Mouse (Mus musculus) CH12.LX (cell line): ENCODE results near the gene Scin. TPM values are rescaled to one million over a fixed set of nuclear protein-coding genes. Genes with fewer than 3 reads are reported as not detected.

Source experiments
- DNase-seq: peaks from one replicate; pipeline ENCODE4 v3.0.0-alpha.2; 2013; ENCODE audit errors: extremely low read depth
- H3K27ac ChIP-seq: 2 replicates; pipeline ENCODE4 v1.5.1; 2012; ENCODE audit warnings: low read depth, mild to moderate bottlenecking, control low read depth, moderate library complexity; ENCODE audit not compliant: insufficient read depth
- H3K27me3 ChIP-seq: replicated peaks from 2 replicates; pipeline ENCODE3; 2012; ENCODE audit warnings: inconsistent platforms
- H3K36me3 ChIP-seq, 2 experiments: replicated peaks in 1 of 2; 2 replicates each; pipeline versions ENCODE3 to v1.6.1; 2012; ENCODE audit warnings: inconsistent platforms in 1 of 2, low read length in 1 of 2, mild to moderate bottlenecking in 1 of 2, mixed read lengths in 1 of 2, moderate library complexity in 1 of 2; ENCODE audit not compliant: control insufficient read depth in 1 of 2, insufficient read depth in 1 of 2
- H3K4me1 ChIP-seq, 2 experiments: 2 replicates each; pipeline ENCODE4 v1.6.1; 2012; ENCODE audit warnings: inconsistent platforms in 1 of 2, moderate library complexity in 1 of 2; ENCODE audit not compliant: insufficient read depth in 2 of 2, control insufficient read depth in 1 of 2
- H3K4me2 ChIP-seq: 2 replicates; pipeline ENCODE4 v1.6.1; 2012; ENCODE audit warnings: low read depth, mild to moderate bottlenecking, control low read depth; ENCODE audit not compliant: poor library complexity, insufficient read depth, severe bottlenecking
- H3K4me3 ChIP-seq, 3 experiments: fragments of 150-350 bp in 1 of 3; sonication (generic) in 1 of 3; replicated peaks in 1 of 3; 2 replicates each; pipeline versions ENCODE3 to v1.5.1; 2011 to 2012; ENCODE audit warnings: low read depth in 2 of 3, low read length in 2 of 3, mild to moderate bottlenecking in 2 of 3, moderate library complexity in 2 of 3, control low read depth in 1 of 3, improper control_type of control experiment in 1 of 3, inconsistent platforms in 1 of 3, mixed read lengths in 1 of 3; ENCODE audit not compliant: poor library complexity in 1 of 3
- H3K79me2 ChIP-seq: replicated peaks from 2 replicates; pipeline ENCODE4 v1.6.1; 2012; ENCODE audit warnings: mild to moderate bottlenecking, moderate library complexity; ENCODE audit not compliant: control insufficient read depth, poor library complexity, insufficient read depth, severe bottlenecking; ENCODE audit errors: extremely low read depth
- H3K9ac ChIP-seq: 2 replicates; pipeline ENCODE4 v1.6.1; 2012; ENCODE audit warnings: low read depth, mild to moderate bottlenecking, control low read depth, moderate library complexity; ENCODE audit not compliant: insufficient read depth
- H3K9me3 ChIP-seq: replicated peaks from 2 replicates; pipeline ENCODE3; 2012; ENCODE audit warnings: low read length, inconsistent platforms, mixed read lengths
- BHLHE40 ChIP-seq: IDR thresholded peaks from 2 replicates; pipeline ENCODE4 v1.6.1; 2011; ENCODE audit warnings: mild to moderate bottlenecking, low read depth, low read length, improper control_type of control experiment
- CHD1 ChIP-seq: IDR thresholded peaks from 2 replicates; pipeline ENCODE4 v1.6.1; 2012; ENCODE audit warnings: low read depth, low read length, improper control_type of control experiment, inconsistent platforms
- CHD2 ChIP-seq: IDR thresholded peaks from 2 replicates; pipeline ENCODE4 v1.6.1; 2011; ENCODE audit warnings: low read length, improper control_type of control experiment
- CTCF ChIP-seq, 2 experiments: IDR thresholded peaks in 1 of 2; conservative IDR thresholded peaks in 1 of 2; 2 replicates each; pipeline ENCODE4 v1.5.1; 2011 to 2012; ENCODE audit warnings: low read depth in 2 of 2, low read length in 2 of 2, improper control_type of control experiment in 1 of 2, inconsistent platforms in 1 of 2, mild to moderate bottlenecking in 1 of 2, moderate library complexity in 1 of 2
- ELF1 ChIP-seq: IDR thresholded peaks from 2 replicates; pipeline ENCODE4 v1.6.1; 2014; ENCODE audit warnings: low read depth, mild to moderate bottlenecking, inconsistent platforms, low read length, improper control_type of control experiment
- ETS1 ChIP-seq: conservative IDR thresholded peaks from 2 replicates; pipeline ENCODE4 v1.6.1; 2012; ENCODE audit warnings: low read depth, mild to moderate bottlenecking, inconsistent platforms, low read length, improper control_type of control experiment, moderate library complexity
- GABPA ChIP-seq: IDR thresholded peaks from 2 replicates; pipeline ENCODE4 v1.6.1; 2012; ENCODE audit warnings: low read depth, low read length, improper control_type of control experiment, inconsistent platforms; ENCODE audit not compliant: insufficient replicate concordance
- HCFC1 ChIP-seq: IDR thresholded peaks from 2 replicates; pipeline ENCODE4 v1.6.1; 2012; ENCODE audit warnings: low read depth, mild to moderate bottlenecking, inconsistent platforms, low read length, improper control_type of control experiment
- IRF4 ChIP-seq: IDR thresholded peaks from 2 replicates; pipeline ENCODE4 v1.6.1; 2014; ENCODE audit warnings: low read depth, mild to moderate bottlenecking, inconsistent platforms, low read length, improper control_type of control experiment
- JUN ChIP-seq: IDR thresholded peaks from 2 replicates; pipeline ENCODE4 v1.6.1; 2011; ENCODE audit warnings: low read depth, mild to moderate bottlenecking, low read length, improper control_type of control experiment, moderate library complexity; ENCODE audit not compliant: insufficient read depth
- JUND ChIP-seq: conservative IDR thresholded peaks from 2 replicates; pipeline ENCODE4 v1.6.1; 2011; ENCODE audit warnings: low read depth, low read length, improper control_type of control experiment
- KAT2A ChIP-seq: IDR thresholded peaks from 2 replicates; pipeline ENCODE4 v1.6.1; 2012; ENCODE audit warnings: low read length, improper control_type of control experiment, inconsistent platforms; ENCODE audit not compliant: insufficient replicate concordance
- MAFK ChIP-seq: IDR thresholded peaks from 2 replicates; pipeline ENCODE4 v1.6.1; 2011; ENCODE audit warnings: low read length, improper control_type of control experiment; ENCODE audit not compliant: insufficient replicate concordance
- MAX ChIP-seq: IDR thresholded peaks from 2 replicates; pipeline ENCODE4 v1.6.1; 2011; ENCODE audit warnings: low read length, improper control_type of control experiment
- MEF2A ChIP-seq: IDR thresholded peaks from 2 replicates; pipeline ENCODE4 v1.6.1; 2014; ENCODE audit warnings: low read depth, mild to moderate bottlenecking, inconsistent platforms, low read length, improper control_type of control experiment, borderline replicate concordance
- MXI1 ChIP-seq: IDR thresholded peaks from 2 replicates; pipeline ENCODE4 v1.6.1; 2011; ENCODE audit warnings: mild to moderate bottlenecking, low read depth, low read length, improper control_type of control experiment
- MYC ChIP-seq: IDR thresholded peaks from 2 replicates; pipeline ENCODE4 v1.6.1; 2011; ENCODE audit warnings: low read depth, mild to moderate bottlenecking, improper control_type of control experiment, low read length
- NRF1 ChIP-seq: IDR thresholded peaks from 2 replicates; pipeline ENCODE4 v1.6.1; 2014; ENCODE audit warnings: low read depth, mild to moderate bottlenecking, inconsistent platforms, low read length, improper control_type of control experiment, moderate library complexity
- PAX5 ChIP-seq: IDR thresholded peaks from 2 replicates; pipeline ENCODE4 v1.6.1; 2012; ENCODE audit warnings: low read length, inconsistent platforms, mixed read lengths
- POLR2A ChIP-seq: IDR thresholded peaks from 2 replicates; pipeline ENCODE4 v1.6.1; 2011; ENCODE audit warnings: low read depth, mild to moderate bottlenecking, improper control_type of control experiment, low read length
- POLR2AphosphoS2 ChIP-seq: IDR thresholded peaks from 2 replicates; pipeline ENCODE4 v1.6.1; 2011; ENCODE audit warnings: low read depth, low read length, improper control_type of control experiment
- RAD21 ChIP-seq: IDR thresholded peaks from 2 replicates; pipeline ENCODE4 v1.6.1; 2011; ENCODE audit warnings: low read depth, mild to moderate bottlenecking, low read length, improper control_type of control experiment, moderate library complexity
- RCOR1 ChIP-seq: conservative IDR thresholded peaks from 2 replicates; pipeline ENCODE4 v1.6.1; 2012; ENCODE audit warnings: low read depth, mild to moderate bottlenecking, inconsistent platforms, low read length, improper control_type of control experiment
- SIN3A ChIP-seq: IDR thresholded peaks from 2 replicates; pipeline ENCODE4 v1.6.1; 2012; ENCODE audit warnings: low read length, improper control_type of control experiment, inconsistent platforms
- UBTF ChIP-seq: IDR thresholded peaks from 2 replicates; pipeline ENCODE4 v1.6.1; 2012; ENCODE audit warnings: low read depth, mild to moderate bottlenecking, inconsistent platforms, low read length, improper control_type of control experiment, moderate library complexity
- USF1 ChIP-seq: IDR thresholded peaks from 2 replicates; pipeline ENCODE4 v1.6.1; 2014; ENCODE audit warnings: low read depth, mild to moderate bottlenecking, inconsistent platforms, low read length, improper control_type of control experiment
- USF2 ChIP-seq: conservative IDR thresholded peaks from 2 replicates; pipeline ENCODE4 v1.6.1; 2011; ENCODE audit warnings: low read depth, low read length, improper control_type of control experiment
- ZC3H11A ChIP-seq: IDR thresholded peaks from 2 replicates; pipeline ENCODE4 v1.6.1; 2012; ENCODE audit warnings: low read depth, mild to moderate bottlenecking, inconsistent platforms, low read length, improper control_type of control experiment
- ZKSCAN1 ChIP-seq: IDR thresholded peaks from 2 replicates; pipeline ENCODE4 v1.6.1; 2012; ENCODE audit warnings: low read depth, inconsistent platforms, low read length, improper control_type of control experiment, borderline replicate concordance
- ZNF384 ChIP-seq: IDR thresholded peaks from 2 replicates; pipeline ENCODE4 v1.6.1; 2012; ENCODE audit warnings: low read depth, low read length, improper control_type of control experiment, inconsistent platforms
- dilution Hi-C: fragments of 300-500 bp; cut with MboI; formaldehyde crosslinking; loops from 2 replicates; pipeline ENCODE4 v1.14.3; 2020; ENCODE audit warnings: low sequenced_read_pairs; ENCODE audit not compliant: extremely low pct_unique_long_range_greater_than_20kb, extremely low pct_ligation_motif_present
- in situ Hi-C: fragments of 300-500 bp; cut with MboI; formaldehyde crosslinking; loops from 3 replicates; pipeline ENCODE4 v1.14.3; 2019; ENCODE audit warnings: low sequenced_read_pairs, low pct_ligation_motif_present, low pct_unique_long_range_greater_than_20kb, mixed read lengths
- polyA plus RNA-seq: library from polyadenylated mRNA; unstranded; fragments of >175 nt; gene quantifications from 2 replicates; pipeline ENCODE4 v1.2.1, GENCODE M21; 2012; ENCODE audit warnings: low read depth; ENCODE audit not compliant: insufficient read length
- total RNA-seq, 2 experiments: library from RNA; depleted of rRNA; stranded (reverse); fragments of 300-350 nt in 1 of 2; fragments of >200 nt in 1 of 2; gene quantifications; 2 replicates each; pipeline ENCODE4 v1.2.3; 2012 to 2014

Scin gene
- total and polyA plus RNA-seq, 3 experiments = not detected

GRCm38 (mm10) chr12:40017955-40018505 is 116.0 kb downstream of the Scin start:
- in situ Hi-C loops = loop anchor here (10.0 kb wide), 1 partner anchor 163 kb away; no protein-coding TSS in a partner anchor
- H3K4me1 ChIP-seq = peaks cover 3 to 20% of the 10 kb centered on the region in 2 experiments

DNA sequence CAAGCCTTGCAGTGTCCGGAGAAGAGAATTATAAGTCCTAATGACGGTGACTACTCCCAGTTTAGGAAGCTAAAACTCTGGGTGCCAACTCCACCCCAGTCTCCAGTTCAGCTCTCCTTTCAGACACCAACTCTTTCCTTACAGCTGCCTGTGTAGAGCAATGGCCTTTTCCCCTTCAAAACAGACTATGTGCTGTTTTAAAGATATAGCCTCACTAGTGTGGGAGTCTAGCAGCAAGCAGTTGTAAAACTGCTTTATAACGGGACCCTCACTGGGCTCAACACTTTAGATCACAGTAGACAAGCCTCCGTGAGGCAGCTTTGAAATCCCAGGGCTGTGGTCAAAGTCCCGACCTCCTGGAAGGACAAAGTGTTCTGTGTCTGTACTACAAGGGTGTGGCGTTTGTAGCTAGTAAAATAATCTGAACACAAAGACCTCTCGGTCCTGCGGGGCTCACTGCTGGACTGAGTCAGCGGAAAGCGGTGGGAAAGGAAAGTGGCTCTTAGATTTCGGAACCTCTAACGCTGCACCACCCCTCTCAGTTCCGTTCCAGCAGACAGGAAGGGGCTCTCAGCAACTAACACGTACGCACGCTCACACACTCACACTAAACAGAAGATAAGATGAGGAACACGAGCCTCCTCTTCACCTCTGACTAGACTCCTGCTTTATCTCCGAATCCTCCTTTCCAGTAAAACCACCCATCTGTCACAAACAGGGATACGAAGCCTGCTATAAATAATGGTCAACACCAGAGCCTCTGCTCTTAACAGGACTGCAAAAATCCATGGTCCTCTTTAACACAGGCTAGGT is 117.2 kb downstream of the Scin start:
- Histone ChIP-seq H3K4me3 (peak overlapping the region; percentile 24 to 42 (median 40)), H3K27ac (peak overlapping the region; percentile 36)
- TF ChIP-seq RAD21 = no peak
- TF ChIP-seq JUN = peak; percentile 30; the same call in 1 of the 2 replicates
- no peak for TF ChIP-seq USF1
- no peak for TF ChIP-seq ZC3H11A
- peak; percentile 56; the same call in 1 of the 2 replicates for TF ChIP-seq KAT2A
- peak; percentile 71; the same call in 1 of the 2 replicates for TF ChIP-seq MEF2A
- peak; percentile 81 for TF ChIP-seq MAX
- TF ChIP-seq POLR2AphosphoS2 = no peak; the same call in 1 of the 2 replicates
- TF ChIP-seq CHD1 = 0 out of 2 replicates have a peak, but pooled peaks have one; percentile 26
- no peak for TF ChIP-seq CTCF (conservative IDR thresholded peaks at IDR 0.05 in 1 of 2, IDR thresholded peaks at IDR 0.05 in 1 of 2; ENCODE audit: low read depth in 2 of 2, low read length in 2 of 2)
- peak; percentile 42; the same call in 1 of the 2 replicates for TF ChIP-seq JUND
- TF ChIP-seq RCOR1 = peak; percentile 64; the same call in 1 of the 2 replicates
- TF ChIP-seq SIN3A = peak; percentile 79
- TF ChIP-seq GABPA = no peak
- TF ChIP-seq ZKSCAN1 = no peak
- TF ChIP-seq ZNF384 = no peak
- TF ChIP-seq ELF1 = peak; percentile 74
- no peak for TF ChIP-seq USF2
- peak; percentile 77 for TF ChIP-seq HCFC1
- TF ChIP-seq MYC = peak; percentile 19; the same call in 1 of the 2 replicates
- TF ChIP-seq NRF1 = peak; percentile 69
- TF ChIP-seq POLR2A = peak; percentile 77
- TF ChIP-seq UBTF = 0 out of 2 replicates have a peak, but pooled peaks have one; percentile 45
- TF ChIP-seq ETS1 = peak; percentile 61; the same call in 1 of the 2 replicates
- TF ChIP-seq MXI1 = peak; percentile 45; the same call in 1 of the 2 replicates
- peak; percentile 86 for TF ChIP-seq MAFK
- TF ChIP-seq BHLHE40 = peak; percentile 67

More at GRCm38 (mm10) chr12:40017955-40018505, 116.0 kb downstream of the Scin start:
- no peak overlapping the region for H3K4me3 ChIP-seq
- no peaks in the 10 kb centered on the region for H3K9me3 ChIP-seq
- TF ChIP-seq ZNF384 = no peak
- no peak for TF ChIP-seq PAX5
- TF ChIP-seq IRF4 = peak; percentile 58
- TF ChIP-seq CHD2 = no peak
- TF ChIP-seq MAX = no peak
- no peak for TF ChIP-seq ZC3H11A
- dilution Hi-C loops = no loop called here
- no peaks in the 10 kb centered on the region for H3K36me3 ChIP-seq
- H3K79me2 ChIP-seq = no peaks in the 10 kb centered on the region
- DNase-seq = no peak
- H3K9ac ChIP-seq = no peak overlapping the region
- no peaks in the 10 kb centered on the region for H3K27me3 ChIP-seq
- no peak overlapping the region for H3K27ac ChIP-seq
- no peak overlapping the region for H3K4me2 ChIP-seq

More for the DNA sequence above, 117.2 kb downstream of the Scin start:
- Histone ChIP-seq H3K79me2 (no peaks in the 10 kb centered on the region), H3K9me3 (no peaks in the 10 kb centered on the region), H3K4me1 (peaks cover 3 to 20% of the 10 kb centered on the region in 2 experiments), H3K4me2 (peak overlapping the region; percentile 78), H3K9ac (peak overlapping the region; percentile 50), H3K36me3 (no peaks in the 10 kb centered on the region), H3K27me3 (no peaks in the 10 kb centered on the region)
- dilution Hi-C loops (no loop called here), in situ Hi-C loops (loop anchor here (10.0 kb wide), 1 partner anchor 162 kb away; no protein-coding TSS in a partner anchor)
- DNase-seq = peak; percentile 76
